Mouse (Mus musculus): ENCODE results near the gene Msh5.

DNA sequence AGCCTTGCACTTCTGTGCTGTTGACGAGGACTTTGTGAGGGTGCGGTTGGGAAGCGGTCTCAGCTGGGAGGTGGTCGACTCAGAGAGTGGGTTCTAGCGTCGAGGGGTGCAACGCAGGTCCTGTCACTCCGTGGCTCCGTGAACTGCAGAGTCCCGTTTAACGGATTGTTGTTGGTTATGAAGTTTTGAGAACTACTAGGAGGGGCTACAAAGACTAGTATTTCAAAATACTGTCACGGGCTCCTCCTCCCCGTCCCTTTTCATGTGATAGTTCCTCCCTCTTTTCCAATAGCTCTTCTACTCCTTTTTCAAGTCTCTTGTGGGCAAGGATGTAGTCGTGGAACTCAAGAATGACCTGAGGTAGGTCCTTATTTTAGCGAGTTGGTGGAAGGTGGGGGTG, 64.2 kb downstream of the Msh5 start:
- TF ChIP-seq CTCF (IDR thresholded peaks at IDR 0.05; ENCODE audit: extremely low read depth, insufficient read length, insufficient replicate concordance, low read depth, low read length) (no peak), POLR2A (IDR thresholded peaks at IDR 0.05; ENCODE audit: low read depth, low read length) (no peak)
